Mouse (Mus musculus) forebrain, embryonic 15.5 days (tissue): ENCODE measurements around the gene Stat3. TPM values are rescaled to one million over a fixed set of nuclear protein-coding genes. Genes with fewer than 3 reads are reported as not detected.

Experiments used
- ATAC-seq: fragments of 200-750 bp; cut with Nextera tagmentation; replicated peaks from 2 replicates; pipeline ENCODE4 v1.8.0; 2017; ENCODE audit warnings: mild to moderate bottlenecking, moderate TSS enrichment, moderate library complexity
- H3K27ac ChIP-seq: fragments of 300-500 bp; sonication (generic); replicated peaks from 2 replicates; pipeline ENCODE4 v1.5.1; 2015; ENCODE audit warnings: mild to moderate bottlenecking, inconsistent platforms
- H3K27me3 ChIP-seq: fragments of 300-500 bp; sonication (generic); 2 replicates; pipeline ENCODE4 v1.6.1; 2015; ENCODE audit warnings: inconsistent platforms
- H3K36me3 ChIP-seq: fragments of 300-500 bp; sonication (generic); 2 replicates; pipeline ENCODE4 v1.6.1; 2015; ENCODE audit warnings: mild to moderate bottlenecking, inconsistent platforms
- H3K4me1 ChIP-seq: fragments of 300-500 bp; sonication (generic); 2 replicates; pipeline ENCODE4 v1.6.1; 2015; ENCODE audit warnings: inconsistent platforms
- H3K4me2 ChIP-seq: fragments of 300-500 bp; sonication (generic); replicated peaks from 2 replicates; pipeline ENCODE4 v1.6.1; 2015; ENCODE audit warnings: mild to moderate bottlenecking, inconsistent platforms
- H3K4me3 ChIP-seq: fragments of 300-500 bp; sonication (generic); 2 replicates; pipeline ENCODE4 v1.5.1; 2015; ENCODE audit warnings: mild to moderate bottlenecking, inconsistent platforms
- H3K9ac ChIP-seq: fragments of 300-500 bp; sonication (generic); replicated peaks from 2 replicates; pipeline ENCODE4 v1.6.1; 2015; ENCODE audit warnings: mild to moderate bottlenecking, inconsistent platforms
- H3K9me3 ChIP-seq: fragments of 300-500 bp; sonication (generic); 2 replicates; pipeline ENCODE4 v1.6.1; 2016; ENCODE audit warnings: inconsistent platforms
- WGBS: fragments of 180-500 bp; shearing (Covaris S2); methylation state at CpG from one replicate; pipeline ENCODE4 v1.1.7; 2015; ENCODE audit warnings: mixed read lengths; 5-methylcytosine and 5-hydroxymethylcytosine counted together
- polyA plus RNA-seq: library from polyadenylated mRNA; unstranded; fragments of >200 nt; fragmentation: Nextera tagmentation; extraction: Ambion mirVana; gene quantifications from 2 replicates; pipeline ENCODE4 v1.2.1, GENCODE M21; 2015

The Stat3 gene
- polyA plus RNA-seq, 1 experiment from 2014 or later = 31.1 TPM

GRCm38 (mm10) chr11:100870968-100871350 is 68.4 kb downstream of the Stat3 start:
- 79% methylated on average over 8 of the region's 8 CpGs for WGBS
- Histone ChIP-seq H3K9me3 (no peaks in the 10 kb centered on the region), H3K4me1 (peaks cover 9% of the 10 kb centered on the region; the same call in 1 of the 2 replicates), H3K4me3 (no peak overlapping the region), H3K9ac (no peak overlapping the region), H3K36me3 (no peaks in the 10 kb centered on the region), H3K27ac (no peak overlapping the region), H3K27me3 (peaks cover 10% of the 10 kb centered on the region; the same call in 1 of the 2 replicates), H3K4me2 (no peak overlapping the region)
- no peak for ATAC-seq

- no peak overlapping the region for H3K4me3 ChIP-seq
- H3K9me3 ChIP-seq = no peaks in the 10 kb centered on the region
- no peaks in the 10 kb centered on the region for H3K36me3 ChIP-seq
- H3K4me2 ChIP-seq = no peak overlapping the region
- ATAC-seq = peak; percentile 46; the same call in 1 of the 2 replicates
- 64% methylated on average over 10 of the region's 10 CpGs for WGBS
- H3K27me3 ChIP-seq = peaks cover 10% of the 10 kb centered on the region; the same call in 1 of the 2 replicates
- H3K4me1 ChIP-seq = peaks cover 9% of the 10 kb centered on the region; the same call in 1 of the 2 replicates
- H3K9ac ChIP-seq = no peak overlapping the region
- no peak overlapping the region for H3K27ac ChIP-seq
These were observed 68.9 kb downstream of the Stat3 start for GRCm38 (mm10) chr11:100870256-100870967.

- Histone ChIP-seq H3K4me3 (no peak overlapping the region), H3K4me1 (peaks cover 9% of the 10 kb centered on the region; the same call in 1 of the 2 replicates), H3K27ac (no peak overlapping the region), H3K9me3 (no peaks in the 10 kb centered on the region), H3K36me3 (no peaks in the 10 kb centered on the region), H3K4me2 (no peak overlapping the region), H3K9ac (no peak overlapping the region), H3K27me3 (peaks cover 37% of the 10 kb centered on the region)
- WGBS = 88% methylated on average over 7 of the region's 7 CpGs
- ATAC-seq = no peak
These were observed 73.7 kb downstream of the Stat3 start for GRCm38 (mm10) chr11:100865618-100866017.

- Histone ChIP-seq H3K27me3 (peaks cover 61% of the 10 kb centered on the region), H3K9me3 (no peaks in the 10 kb centered on the region), H3K36me3 (no peaks in the 10 kb centered on the region), H3K4me1 (peaks cover 13% of the 10 kb centered on the region), H3K27ac (no peak overlapping the region), H3K9ac (no peak overlapping the region), H3K4me2 (no peak overlapping the region), H3K4me3 (no peak overlapping the region)
- no peak for ATAC-seq
- WGBS = 87% methylated on average over 10 of the region's 10 CpGs
These were observed 76.2 kb downstream of the Stat3 start for GRCm38 (mm10) chr11:100863141-100863540.

GRCm38 (mm10) chr11:100861836-100862235 is 77.5 kb downstream of the Stat3 start:
- no peak for ATAC-seq
- H3K36me3 ChIP-seq = no peaks in the 10 kb centered on the region
- no peak overlapping the region for H3K27ac ChIP-seq
- H3K27me3 ChIP-seq = peaks cover 70% of the 10 kb centered on the region
- peaks cover 13% of the 10 kb centered on the region for H3K4me1 ChIP-seq
- no peak overlapping the region for H3K4me3 ChIP-seq
- H3K9me3 ChIP-seq = no peaks in the 10 kb centered on the region
- WGBS = 37% methylated on average over 3 of the region's 3 CpGs
- no peak overlapping the region for H3K4me2 ChIP-seq
- no peak overlapping the region for H3K9ac ChIP-seq

- Histone ChIP-seq H3K27ac (no peak overlapping the region), H3K4me3 (no peak overlapping the region), H3K9me3 (no peaks in the 10 kb centered on the region), H3K4me2 (no peak overlapping the region), H3K9ac (no peak overlapping the region), H3K27me3 (peaks cover 74% of the 10 kb centered on the region), H3K4me1 (peaks cover 13% of the 10 kb centered on the region), H3K36me3 (no peaks in the 10 kb centered on the region)
- no peak for ATAC-seq
- 91% methylated on average over 7 of the region's 7 CpGs for WGBS
These were observed 78.0 kb downstream of the Stat3 start for GRCm38 (mm10) chr11:100861335-100861734.

- Histone ChIP-seq H3K27ac (no peak overlapping the region), H3K4me1 (peaks cover 13% of the 10 kb centered on the region), H3K4me2 (peak overlapping the region; percentile 50), H3K4me3 (peak overlapping the region; percentile 40), H3K36me3 (no peaks in the 10 kb centered on the region), H3K9ac (no peak overlapping the region), H3K9me3 (no peaks in the 10 kb centered on the region), H3K27me3 (peaks cover 77% of the 10 kb centered on the region)
- ATAC-seq = 0 out of 2 replicates have a peak, but pooled peaks have one; percentile 26
- WGBS = 2% methylated on average over 51 of the region's 55 CpGs
These were observed 78.9 kb downstream of the Stat3 start for GRCm38 (mm10) chr11:100860198-100861048.

GRCm38 (mm10) chr11:100859579-100860075 is 79.7 kb downstream of the Stat3 start:
- Histone ChIP-seq H3K4me2 (peak overlapping the region; percentile 50; the same call in 1 of the 2 replicates), H3K4me3 (0 out of 2 replicates have a peak overlapping the region, but pooled peaks have one; percentile 40), H3K4me1 (peaks cover 13% of the 10 kb centered on the region), H3K9ac (no peak overlapping the region), H3K9me3 (no peaks in the 10 kb centered on the region), H3K36me3 (no peaks in the 10 kb centered on the region), H3K27me3 (peaks cover 81% of the 10 kb centered on the region), H3K27ac (no peak overlapping the region)
- no peak for ATAC-seq
- 53% methylated on average over 6 of the region's 6 CpGs for WGBS

- WGBS = 52% methylated on average over 9 of the region's 9 CpGs
- Histone ChIP-seq H3K9ac (no peak within 1 kb of the TSS), H3K4me3 (peak within 1 kb of the TSS; percentile 40), H3K9me3 (no peaks in the 10 kb centered on the region), H3K27me3 (peaks cover 80% of the 10 kb centered on the region), H3K4me2 (peak within 1 kb of the TSS; percentile 50), H3K4me1 (peaks cover 13% of the 10 kb centered on the region), H3K36me3 (no peaks in the 10 kb centered on the region), H3K27ac (no peak within 1 kb of the TSS)
- no peak for ATAC-seq
These were observed 80.3 kb downstream of the Stat3 start, which contains the start of gene Stat5a for GRCm38 (mm10) chr11:100858935-100859578. Stat5a (plus strand) TSS chr11:100859351.

- H3K4me2 ChIP-seq = no peak overlapping the region
- ATAC-seq = no peak
- no peak overlapping the region for H3K27ac ChIP-seq
- WGBS = 65% methylated on average over 6 of the region's 6 CpGs
- peaks cover 77% of the 10 kb centered on the region for H3K27me3 ChIP-seq
- no peak overlapping the region for H3K9ac ChIP-seq
- H3K36me3 ChIP-seq = no peaks in the 10 kb centered on the region
- no peak overlapping the region for H3K4me3 ChIP-seq
- H3K9me3 ChIP-seq = no peaks in the 10 kb centered on the region
- H3K4me1 ChIP-seq = peaks cover 13% of the 10 kb centered on the region
These were observed 81.4 kb downstream of the Stat3 start for GRCm38 (mm10) chr11:100857960-100858359.

- WGBS = 85% methylated on average over 4 of the region's 4 CpGs
- Histone ChIP-seq H3K4me3 (no peak overlapping the region), H3K36me3 (no peaks in the 10 kb centered on the region), H3K9me3 (no peaks in the 10 kb centered on the region), H3K4me2 (no peak overlapping the region), H3K4me1 (peaks cover 17% of the 10 kb centered on the region), H3K27me3 (peaks cover 55% of the 10 kb centered on the region), H3K9ac (no peak overlapping the region), H3K27ac (no peak overlapping the region)
- no peak for ATAC-seq
These were observed 84.2 kb downstream of the Stat3 start for GRCm38 (mm10) chr11:100855178-100855577.
